Mouse (Mus musculus): ENCODE results near the gene Fam162a. TPM values are rescaled to one million over a fixed set of nuclear protein-coding genes. Genes with fewer than 3 reads are reported as not detected.
A peak's percentile ranks its signal among the peaks of the same experiment; 100 is the strongest.
"Not testable (repeated sequence)": the region's sequence is repeated elsewhere in the genome, so short reads cannot be mapped to it uniquely, and the experiment has no call there.

The Fam162a gene
- polyA plus RNA-seq (2012; fragmentation: generic; extraction: Trizol) = 363 TPM

DNA sequence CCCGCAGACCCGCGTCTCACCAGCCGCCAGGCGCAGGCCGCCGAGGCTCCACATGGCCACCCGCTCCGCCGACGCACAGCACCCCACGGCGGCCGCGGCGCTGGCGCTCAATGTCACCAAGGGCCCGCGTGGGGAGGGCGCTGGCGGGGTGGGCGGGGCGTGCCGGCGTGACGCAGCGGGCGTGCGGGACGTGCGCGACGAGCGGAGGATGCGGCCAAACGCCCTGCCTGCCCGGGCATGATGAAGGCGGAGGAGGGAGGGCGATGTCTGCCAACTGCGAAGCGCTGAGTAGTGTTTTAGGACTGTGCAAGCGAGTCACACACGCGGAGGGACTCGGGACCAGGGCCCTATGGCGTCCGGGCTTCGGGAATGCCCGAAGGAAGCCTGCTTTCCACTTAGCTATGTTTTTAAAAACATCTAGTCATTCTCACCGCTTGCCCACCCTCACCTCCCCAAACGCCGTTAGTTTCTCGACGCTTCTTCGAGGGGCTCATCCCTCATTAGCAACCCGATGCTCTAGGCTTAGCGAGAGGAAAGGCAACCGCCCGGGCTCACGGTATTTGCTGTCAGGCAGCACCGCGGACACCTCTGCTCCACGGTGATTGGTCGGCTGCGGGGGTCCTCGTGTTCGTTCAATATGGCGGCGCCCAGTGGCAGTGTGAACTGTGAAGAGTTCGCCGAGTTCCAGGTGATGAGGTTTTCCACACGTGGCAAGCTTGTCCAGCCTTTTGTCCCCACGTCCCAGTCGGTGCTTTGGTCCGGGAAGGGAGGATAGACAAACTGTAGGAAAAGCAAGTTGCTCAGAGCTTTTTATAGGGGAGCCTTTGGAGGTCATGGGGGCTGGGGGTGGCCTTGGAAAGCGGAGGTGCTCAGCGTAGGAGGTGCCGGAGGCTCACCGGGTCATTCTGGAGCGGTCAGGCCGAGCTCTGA, at the start of gene Fam162a, which contains the start of gene Ccdc58:
Fam162a (minus strand) TSS at position 145 of the 930 bp plus-strand sequence.
Ccdc58 (plus strand) TSS at position 236 of the 930 bp plus-strand sequence.
- peak within 1 kb of the TSS; percentile 87 for H3K4me2 ChIP-seq (ENCODE audit: low read depth)
- H3K4me3 ChIP-seq = peak within 1 kb of the TSS; percentile 99
- peaks cover 10% of the 10 kb centered on the region for H3K36me3 ChIP-seq (ENCODE audit: control insufficient read depth, insufficient read depth)
- no peaks in the 10 kb centered on the region for H3K27me3 ChIP-seq (ENCODE audit: control insufficient read depth, insufficient read depth, insufficient read length)
- H3ac ChIP-seq (ENCODE audit: control insufficient read depth, insufficient read length) = peak within 1 kb of the TSS; percentile 48
- H3K79me2 ChIP-seq (ENCODE audit: control insufficient read depth, insufficient read depth) = peaks cover 76% of the 10 kb centered on the region
- no peak for TF ChIP-seq USF1 (IDR thresholded peaks at IDR 0.05; ENCODE audit: low read depth)
- peak in 1 of 3 experiments; percentile 45 for TF ChIP-seq MYOD1 (IDR thresholded peaks at IDR 0.05; ENCODE audit: control insufficient read depth in 1 of 3, insufficient read length in 2 of 3, low read depth in 2 of 3)
- TF ChIP-seq REST (IDR thresholded peaks at IDR 0.05; ENCODE audit: insufficient read depth, insufficient read length) = peak; percentile 43
- no peak for TF ChIP-seq SRF (IDR thresholded peaks at IDR 0.05; ENCODE audit: control insufficient read depth, insufficient read length, low read depth)
- TF ChIP-seq POLR2A (IDR thresholded peaks at IDR 0.05; ENCODE audit: insufficient read length, low read depth) = peak; percentile 98
- no peak for TF ChIP-seq E2F4 (IDR thresholded peaks at IDR 0.05; ENCODE audit: insufficient read depth)
- TF ChIP-seq MYOG (IDR thresholded peaks at IDR 0.05; ENCODE audit: control insufficient read depth in 1 of 3, insufficient read depth in 1 of 3, insufficient read length in 2 of 3, low read depth in 2 of 3) = no peak
- peak; percentile 96 for TF ChIP-seq POLR2AphosphoS2 (IDR thresholded peaks at IDR 0.05; ENCODE audit: insufficient read length, low read depth)
- TF ChIP-seq TCF12 (IDR thresholded peaks at IDR 0.05; ENCODE audit: insufficient read depth, poor library complexity, severe bottlenecking) = no peak
- TF ChIP-seq MAX (IDR thresholded peaks at IDR 0.05; ENCODE audit: low read depth) = peak; percentile 44
- TF ChIP-seq CEBPB (IDR thresholded peaks at IDR 0.05; ENCODE audit: insufficient read depth, poor library complexity, severe bottlenecking) = no peak
- TF ChIP-seq TCF3 (IDR thresholded peaks at IDR 0.05; ENCODE audit: insufficient read length, low read depth) = no peak

DNA sequence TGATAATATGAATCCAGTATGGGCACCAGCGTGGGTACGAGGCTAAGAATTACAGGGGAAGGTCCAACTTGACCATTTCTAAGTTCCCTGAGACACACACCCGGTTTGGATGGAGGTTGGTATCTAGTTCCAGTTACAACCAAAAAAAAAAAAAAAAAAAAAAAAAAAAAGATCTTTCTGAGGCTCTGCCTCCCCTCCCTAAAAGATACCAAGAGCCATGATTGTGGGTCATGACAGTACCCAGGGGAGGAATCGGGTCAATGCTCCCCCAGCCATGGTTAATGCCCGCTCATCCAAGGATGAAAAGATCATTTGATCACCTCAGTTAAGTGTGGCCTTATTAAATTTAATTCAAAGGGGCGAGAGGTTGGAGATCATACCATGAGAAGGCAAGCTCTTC, 44.4 kb upstream of the Fam162a start:
- H3K79me2 ChIP-seq (ENCODE audit: control insufficient read depth, insufficient read depth); H3ac ChIP-seq (ENCODE audit: control insufficient read depth, insufficient read length); H3K4me3 ChIP-seq; H3K36me3 ChIP-seq (ENCODE audit: control insufficient read depth, insufficient read depth); H3K4me2 ChIP-seq (ENCODE audit: low read depth); H3K27me3 ChIP-seq (ENCODE audit: control insufficient read depth, insufficient read depth, insufficient read length): not testable (repeated sequence)

DNA sequence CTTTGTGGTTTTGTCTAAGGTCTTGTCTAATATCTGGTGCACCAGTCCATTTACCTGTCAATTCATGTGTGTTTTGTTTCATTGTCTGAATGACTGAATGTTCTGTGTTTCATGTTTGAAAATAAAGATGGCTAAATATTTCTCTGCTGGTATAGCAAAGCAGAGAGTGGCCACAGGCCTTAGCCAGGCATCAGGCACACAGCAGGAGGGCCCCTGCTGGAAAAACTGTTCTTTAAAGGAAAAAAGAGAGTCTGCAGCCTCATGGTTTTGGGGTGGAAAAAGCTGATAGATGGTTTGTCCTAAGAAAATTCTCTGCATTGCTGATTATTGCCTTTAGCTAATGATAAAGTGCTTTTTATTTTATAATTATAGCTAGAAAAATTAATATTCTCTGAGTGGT, 40.1 kb upstream of the Fam162a start:
- H3ac ChIP-seq (ENCODE audit: control insufficient read depth, insufficient read length); H3K79me2 ChIP-seq (ENCODE audit: control insufficient read depth, insufficient read depth); H3K4me3 ChIP-seq; H3K27me3 ChIP-seq (ENCODE audit: control insufficient read depth, insufficient read depth, insufficient read length); H3K4me2 ChIP-seq (ENCODE audit: low read depth); H3K36me3 ChIP-seq (ENCODE audit: control insufficient read depth, insufficient read depth): not testable (repeated sequence)

DNA sequence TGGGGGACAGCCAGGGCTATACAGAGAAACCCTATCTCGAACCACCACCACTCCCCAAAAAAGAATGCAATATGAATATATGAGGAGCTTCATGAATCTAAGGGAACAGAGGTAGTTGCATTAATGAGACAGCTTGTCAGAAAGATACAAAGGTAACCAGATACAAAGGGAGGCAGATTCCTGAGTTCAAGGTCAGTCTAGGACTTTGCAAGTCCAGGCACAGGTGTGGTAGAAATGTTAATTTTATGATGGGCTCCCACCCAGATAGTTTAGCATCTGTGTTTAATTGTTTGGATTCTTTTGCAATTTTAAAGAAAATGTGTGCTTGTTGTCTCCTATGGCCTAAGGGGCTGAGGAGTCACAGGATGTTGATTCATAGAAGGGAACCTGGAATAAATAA, 30.8 kb upstream of the Fam162a start:
- Histone ChIP-seq H3K4me3 (no peak overlapping the region), H3K36me3 (ENCODE audit: control insufficient read depth, insufficient read depth) (no peaks in the 10 kb centered on the region), H3ac (ENCODE audit: control insufficient read depth, insufficient read length) (no peak overlapping the region), H3K27me3 (ENCODE audit: control insufficient read depth, insufficient read depth, insufficient read length) (no peaks in the 10 kb centered on the region), H3K79me2 (ENCODE audit: control insufficient read depth, insufficient read depth) (no peaks in the 10 kb centered on the region), H3K4me2 (ENCODE audit: low read depth) (no peak overlapping the region)
- TF ChIP-seq E2F4 (IDR thresholded peaks at IDR 0.05; ENCODE audit: insufficient read depth) (no peak), TCF12 (IDR thresholded peaks at IDR 0.05; ENCODE audit: insufficient read depth, poor library complexity, severe bottlenecking) (no peak), MYOG (IDR thresholded peaks at IDR 0.05; ENCODE audit: control insufficient read depth in 1 of 3, insufficient read depth in 1 of 3, insufficient read length in 2 of 3, low read depth in 2 of 3) (no peak), MAX (IDR thresholded peaks at IDR 0.05; ENCODE audit: low read depth) (no peak), POLR2A (IDR thresholded peaks at IDR 0.05; ENCODE audit: insufficient read length, low read depth) (no peak), POLR2AphosphoS2 (IDR thresholded peaks at IDR 0.05; ENCODE audit: insufficient read length, low read depth) (no peak), REST (IDR thresholded peaks at IDR 0.05; ENCODE audit: insufficient read depth, insufficient read length) (no peak), TCF3 (IDR thresholded peaks at IDR 0.05; ENCODE audit: insufficient read length, low read depth) (no peak)

DNA sequence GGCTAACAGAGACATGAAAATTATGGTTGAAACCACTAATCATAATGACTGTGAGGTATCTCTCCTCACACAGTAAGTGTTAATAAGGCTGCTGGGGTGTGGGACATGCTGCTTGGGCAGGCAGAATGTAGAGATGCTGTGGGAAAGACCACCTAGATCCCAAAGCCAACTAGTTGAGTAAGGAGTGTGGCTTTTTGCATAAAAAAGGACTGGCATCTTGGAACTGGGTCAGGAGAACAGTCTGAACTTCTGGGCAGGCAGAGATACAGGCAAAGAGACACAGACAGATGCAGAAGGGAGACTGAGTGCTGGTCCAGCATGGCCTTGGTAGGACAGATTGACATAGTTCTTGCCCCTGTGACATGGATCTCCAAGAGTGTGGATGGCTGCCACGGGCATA, 30.1 kb upstream of the Fam162a start:
- Histone ChIP-seq H3K4me2 (ENCODE audit: low read depth) (no peak overlapping the region), H3K36me3 (ENCODE audit: control insufficient read depth, insufficient read depth) (no peaks in the 10 kb centered on the region), H3K27me3 (ENCODE audit: control insufficient read depth, insufficient read depth, insufficient read length) (no peaks in the 10 kb centered on the region), H3K4me3 (no peak overlapping the region), H3K79me2 (ENCODE audit: control insufficient read depth, insufficient read depth) (no peaks in the 10 kb centered on the region), H3ac (ENCODE audit: control insufficient read depth, insufficient read length) (no peak overlapping the region)
- no peak for TF ChIP-seq POLR2A (IDR thresholded peaks at IDR 0.05; ENCODE audit: insufficient read length, low read depth)
- no peak for TF ChIP-seq E2F4 (IDR thresholded peaks at IDR 0.05; ENCODE audit: insufficient read depth)

DNA sequence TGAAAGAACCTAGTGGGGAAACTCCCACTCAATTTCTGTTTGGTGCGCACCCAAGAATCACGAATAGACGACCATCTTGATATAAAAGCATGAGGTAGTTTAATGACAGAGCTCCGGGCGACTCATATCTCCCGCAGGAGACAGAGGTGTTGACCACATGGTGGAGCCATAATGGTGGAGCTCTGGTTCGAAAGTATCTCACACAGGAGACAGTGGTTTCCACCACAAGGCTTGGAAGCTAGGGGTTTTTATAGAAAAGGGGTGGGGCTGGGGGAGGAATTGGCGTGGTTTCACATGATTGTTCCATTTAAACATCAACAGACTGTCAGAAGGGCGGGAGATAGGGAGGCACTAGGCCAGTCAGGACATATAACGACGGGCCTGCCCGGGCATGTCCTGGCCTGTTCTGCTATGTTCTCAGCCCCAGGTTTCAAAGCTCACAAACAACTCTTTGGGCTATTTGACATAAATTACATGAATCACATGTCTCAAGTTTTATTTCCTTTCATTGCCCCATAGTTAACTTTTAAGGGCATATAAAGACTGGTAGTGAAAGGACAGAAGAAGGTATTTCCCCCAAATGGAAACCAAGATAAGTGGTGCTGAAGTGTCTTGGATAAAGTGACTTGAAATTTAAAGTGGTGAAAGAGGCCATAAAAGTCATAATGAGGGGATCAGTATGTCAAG, 26.6 kb upstream of the Fam162a start:
- not testable (repeated sequence) for H3K4me3 ChIP-seq; H3ac ChIP-seq (ENCODE audit: control insufficient read depth, insufficient read length); H3K79me2 ChIP-seq (ENCODE audit: control insufficient read depth, insufficient read depth); H3K4me2 ChIP-seq (ENCODE audit: low read depth); H3K27me3 ChIP-seq (ENCODE audit: control insufficient read depth, insufficient read depth, insufficient read length); H3K36me3 ChIP-seq (ENCODE audit: control insufficient read depth, insufficient read depth)

Data from myocyte (in vitro differentiated cells).